Mouse (Mus musculus): ENCODE measurements around the gene Foxj3.
A peak's percentile ranks its signal among the peaks of the same experiment; 100 is the strongest.
"Not testable (repeated sequence)": the region's sequence is repeated elsewhere in the genome, so short reads cannot be mapped to it uniquely, and the experiment has no call there.

Foxj3 gene

DNA sequence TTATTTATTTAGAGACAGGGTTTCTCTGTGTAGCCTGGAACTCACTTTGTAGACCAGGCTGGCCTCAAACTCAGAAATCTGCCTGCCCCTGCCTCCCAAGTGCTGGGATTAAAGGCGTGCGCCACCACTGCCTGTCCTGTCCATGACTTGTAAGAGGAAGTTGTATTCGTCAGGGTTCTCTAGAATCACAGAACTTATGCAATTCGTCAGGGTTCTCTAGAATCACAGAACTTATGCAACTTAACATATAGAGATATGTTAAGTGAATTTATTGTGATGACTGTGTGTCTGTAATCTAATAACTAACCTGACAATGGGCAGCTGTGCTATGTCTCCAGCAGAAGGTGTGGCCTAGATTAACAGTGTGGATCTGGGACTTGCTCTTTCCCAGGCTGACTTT is at the start of gene Foxj3:
Foxj3 (plus strand) TSS at position 390 of the 400 bp plus-strand sequence.
- DNase-seq (ENCODE audit: low read depth, low spot score): not testable (repeated sequence)

- DNase-seq (ENCODE audit: low read depth, low spot score): no peak
Measured at GRCm38 (mm10) chr4:119489666-119490065, 47.1 kb upstream of the Foxj3 start.

DNA sequence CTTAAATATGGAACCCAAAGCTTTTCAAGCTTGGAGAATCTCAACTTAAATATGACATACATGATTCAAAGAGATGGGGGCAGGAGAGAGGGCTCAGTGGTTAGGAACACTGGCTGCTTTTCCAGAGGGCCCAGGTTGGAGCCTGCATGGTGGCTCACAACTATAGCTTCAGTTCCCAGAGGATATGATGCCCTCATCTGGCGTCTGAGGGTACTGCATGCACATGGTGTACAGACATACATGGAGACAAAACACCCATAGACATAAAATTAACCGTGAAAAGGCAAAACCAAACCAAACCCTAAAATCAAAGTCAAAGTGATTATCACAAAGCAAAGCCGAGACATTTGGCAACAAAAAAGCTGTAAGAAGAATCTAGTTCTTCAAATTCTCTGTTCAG is 46.0 kb upstream of the Foxj3 start:
- DNase-seq (ENCODE audit: low read depth, low spot score): no peak

GRCm38 (mm10) chr4:119492291-119492932 is 44.4 kb upstream of the Foxj3 start, which contains the start of gene Rimkla:
TSS of gene Rimkla (minus strand) at chr4:119492628.
- no peak for DNase-seq (ENCODE audit: low read depth, low spot score)

DNA sequence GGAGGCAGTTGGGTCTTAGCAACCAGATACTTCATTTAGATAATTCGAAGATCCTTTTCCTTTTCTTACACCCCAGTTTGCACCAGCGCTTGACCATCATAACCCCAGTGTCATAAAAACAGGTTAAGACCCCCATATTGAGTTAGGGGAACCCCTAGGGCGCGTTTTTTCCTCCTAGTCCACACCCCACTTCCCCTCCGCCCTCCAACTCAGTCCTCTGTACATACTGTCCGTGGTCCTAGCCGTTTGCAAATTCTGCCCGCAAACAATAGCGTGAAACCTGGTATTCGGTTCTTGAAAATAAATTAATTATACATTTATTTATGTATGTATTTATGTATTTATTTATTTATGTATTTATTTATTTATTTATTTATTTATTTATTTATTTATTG is 43.9 kb upstream of the Foxj3 start:
- DNase-seq (ENCODE audit: low read depth, low spot score): no peak

GRCm38 (mm10) chr4:119498319-119498848 is 38.4 kb upstream of the Foxj3 start:
- no peak for DNase-seq (ENCODE audit: low read depth, low spot score)

DNA sequence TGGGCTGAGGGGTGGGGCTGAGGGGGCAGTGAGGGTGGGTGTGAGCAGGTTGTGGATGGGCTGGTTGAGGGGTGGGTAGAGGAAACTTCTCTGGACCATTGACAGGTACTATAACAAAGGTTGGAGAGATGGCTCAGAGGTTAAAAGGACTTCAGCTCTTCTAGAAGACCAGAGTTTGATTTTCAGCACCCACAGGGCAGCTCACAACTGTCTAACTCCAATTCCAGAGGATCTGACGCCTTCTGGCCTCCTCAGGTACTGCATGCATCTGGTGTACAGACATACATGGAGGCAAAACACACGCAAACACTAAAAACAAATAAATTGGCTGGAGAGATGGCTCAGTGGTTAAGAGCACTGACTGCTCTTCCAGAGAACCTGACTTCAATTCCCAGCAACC is 25.2 kb upstream of the Foxj3 start:
- no peak for DNase-seq (ENCODE audit: low read depth, low spot score)

DNA sequence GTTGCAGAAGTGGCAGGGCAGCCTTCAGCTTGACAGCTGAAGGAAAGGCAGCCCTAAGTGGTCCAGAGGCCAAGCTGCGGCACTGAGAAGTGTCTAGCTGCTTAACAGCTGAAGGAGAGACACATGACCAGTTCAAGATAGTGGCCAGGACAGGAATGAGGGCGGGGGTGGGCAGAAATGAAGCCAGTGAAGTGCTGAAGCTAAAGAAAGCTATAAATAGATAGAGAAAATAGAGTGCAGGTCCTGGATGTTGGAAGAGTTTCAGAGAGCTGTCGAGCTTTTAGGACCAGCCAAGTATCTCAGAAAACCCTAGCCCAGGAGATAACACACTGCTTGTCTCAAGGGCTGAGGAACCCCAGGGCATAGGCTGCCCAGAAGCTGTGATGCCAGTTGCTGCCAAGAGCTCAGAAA is 24.1 kb upstream of the Foxj3 start:
- DNase-seq (ENCODE audit: low read depth, low spot score): no peak

DNA sequence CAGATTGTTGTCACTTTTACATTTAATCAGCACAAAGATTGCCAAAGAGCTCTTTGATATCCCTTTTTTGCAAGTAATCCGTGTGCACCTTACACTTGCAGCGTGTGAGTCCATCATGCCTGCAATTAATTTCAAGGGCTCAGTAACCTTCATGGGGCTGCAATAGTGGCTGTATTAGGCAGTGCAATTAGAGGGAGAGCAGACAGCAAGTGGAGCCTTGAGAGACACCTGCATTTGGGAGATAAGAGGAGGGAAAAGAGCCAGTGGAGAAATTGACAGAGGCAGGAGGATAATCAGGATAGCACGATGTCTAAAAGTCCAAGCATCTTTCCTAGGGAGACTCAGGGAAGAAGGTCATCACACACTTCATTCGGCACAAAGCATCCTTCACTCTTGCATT is 13.2 kb upstream of the Foxj3 start:
- no peak for DNase-seq (ENCODE audit: low read depth, low spot score)

DNA sequence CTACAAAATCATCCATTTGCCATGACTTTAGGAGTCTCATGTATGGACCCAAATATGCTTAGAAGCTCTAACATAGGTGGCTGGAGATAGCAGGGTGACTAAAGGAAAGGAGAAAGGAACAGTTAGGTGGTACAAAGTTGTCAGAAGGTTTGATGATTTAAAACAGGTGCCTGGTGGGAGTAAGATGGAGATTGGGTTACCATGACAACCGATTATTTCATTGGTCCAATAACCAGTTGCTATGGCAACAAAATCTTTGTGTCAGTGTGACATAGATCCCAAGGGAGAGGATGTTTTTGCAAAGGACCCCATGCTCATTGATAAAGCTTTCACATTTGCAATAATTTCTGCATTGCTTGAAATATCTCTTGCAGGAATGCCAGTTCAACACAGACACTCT is 12.8 kb upstream of the Foxj3 start:
- peak; percentile 74 for DNase-seq (ENCODE audit: low read depth, low spot score)

GRCm38 (mm10) chr4:119524466-119524865 is 12.3 kb upstream of the Foxj3 start:
- DNase-seq (ENCODE audit: low read depth, low spot score): no peak

GRCm38 (mm10) chr4:119526329-119526845 is 10.4 kb upstream of the Foxj3 start:
- DNase-seq (ENCODE audit: low read depth, low spot score): no peak

GRCm38 (mm10) chr4:119531813-119532212 is 5.0 kb upstream of the Foxj3 start:
- no peak for DNase-seq (ENCODE audit: low read depth, low spot score)

DNA sequence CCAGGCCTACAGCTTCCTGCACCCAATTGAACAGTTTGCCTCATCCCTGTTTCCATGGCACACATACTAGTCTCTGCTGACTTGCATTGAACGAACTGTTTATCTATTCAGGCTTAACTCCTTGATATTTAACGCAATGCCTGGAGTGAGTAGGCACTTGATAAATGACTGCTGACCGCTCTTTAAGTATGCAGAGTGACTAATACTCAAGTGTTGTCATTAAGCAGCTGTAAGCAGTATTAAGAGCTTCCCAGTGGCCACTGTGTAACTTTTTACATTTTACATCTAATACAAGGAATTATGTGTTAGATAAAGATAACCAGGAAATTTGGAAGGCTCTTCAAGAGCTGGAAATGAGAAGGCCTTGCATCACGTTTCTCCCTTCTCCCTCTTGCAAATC is 1.7 kb upstream of the Foxj3 start:
- no peak for DNase-seq (ENCODE audit: low read depth, low spot score)

GRCm38 (mm10) chr4:119537436-119537835 is 632 bp downstream of the Foxj3 start:
- DNase-seq (ENCODE audit: low read depth, low spot score): no peak

DNA sequence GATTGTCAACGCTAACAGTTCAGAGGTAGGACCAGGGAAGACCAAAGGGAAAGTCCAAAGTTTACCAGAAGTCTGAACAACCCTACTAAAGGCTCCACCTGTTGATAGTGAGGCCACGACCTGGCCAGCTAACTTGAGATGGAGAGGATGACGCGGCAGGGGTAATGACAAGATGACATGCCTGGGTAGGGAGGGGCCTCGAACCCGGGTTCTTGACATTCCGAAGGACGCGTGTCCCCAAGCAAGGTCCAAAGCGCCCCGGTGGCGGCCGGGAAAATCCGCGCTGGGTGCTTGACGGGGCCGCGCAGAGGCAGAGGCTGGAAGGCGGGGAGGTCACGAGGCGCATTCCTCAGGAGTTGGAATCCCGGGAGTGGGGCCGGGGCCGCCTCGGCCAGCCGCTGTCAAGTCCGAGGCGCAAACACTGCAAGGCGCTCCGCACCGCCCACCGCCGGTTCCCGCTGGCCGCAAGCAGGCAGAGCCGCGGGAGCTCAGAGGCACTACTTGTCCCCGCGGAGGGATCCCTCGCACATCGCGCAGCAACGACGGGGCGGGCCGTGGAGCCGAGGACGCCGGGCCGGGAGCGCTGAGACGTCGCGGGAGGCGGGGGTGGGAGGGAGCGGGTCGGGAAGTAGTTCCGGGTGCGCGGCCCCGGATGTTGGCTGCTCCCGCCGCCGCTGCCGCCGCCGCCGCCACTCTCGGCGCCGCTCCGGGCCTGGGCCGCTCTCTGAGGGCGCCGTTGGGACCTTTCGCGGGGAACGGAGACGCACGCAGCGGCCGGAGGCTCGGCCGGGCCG is 2.4 kb downstream of the Foxj3 start, which contains the start of gene Frg2f1:
Frg2f1 (minus strand) TSS at position 499 of the 794 bp plus-strand sequence.
- peak; percentile 92 for DNase-seq (ENCODE audit: low read depth, low spot score)

DNA sequence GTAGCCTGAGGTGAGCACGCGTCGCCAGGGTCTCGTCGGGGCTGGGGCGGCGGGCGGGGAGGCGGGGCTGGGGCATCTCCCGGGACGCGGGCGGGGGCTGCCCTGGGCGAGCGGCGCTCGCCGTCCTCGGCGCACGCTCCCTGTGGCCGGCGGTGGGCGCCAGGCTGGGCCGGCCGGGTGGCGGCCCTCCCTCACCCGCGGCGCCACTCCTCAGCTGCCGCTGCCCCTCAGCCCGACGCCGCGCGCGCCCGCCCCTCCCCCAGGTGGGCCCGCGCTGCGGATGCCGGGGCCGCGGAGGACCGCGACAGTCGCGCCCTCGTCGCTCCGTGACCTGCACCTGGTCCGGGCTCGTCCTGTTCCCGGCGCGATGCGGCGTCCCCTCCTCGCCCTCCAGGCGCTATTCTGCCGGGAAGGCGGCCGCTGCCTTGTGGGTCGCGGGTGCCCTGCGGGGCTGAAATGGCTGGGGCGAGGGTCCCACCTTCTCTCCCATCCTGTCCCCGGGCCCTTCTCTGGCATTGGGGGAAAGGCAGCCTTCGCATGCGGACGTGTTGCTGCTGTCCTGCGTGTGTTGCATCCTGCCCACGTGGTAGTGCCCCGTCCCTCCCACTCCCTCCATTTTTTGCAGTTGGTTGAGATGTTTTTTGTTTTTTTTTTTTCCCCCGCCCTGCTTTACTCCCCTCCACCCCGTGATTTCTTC is 3.2 kb downstream of the Foxj3 start:
- no peak for DNase-seq (ENCODE audit: low read depth, low spot score)

GRCm38 (mm10) chr4:119540533-119540890 is 3.7 kb downstream of the Foxj3 start:
- no peak for DNase-seq (ENCODE audit: low read depth, low spot score)

GRCm38 (mm10) chr4:119550864-119551263 is 14.1 kb downstream of the Foxj3 start:
- DNase-seq (ENCODE audit: low read depth, low spot score): no peak

DNA sequence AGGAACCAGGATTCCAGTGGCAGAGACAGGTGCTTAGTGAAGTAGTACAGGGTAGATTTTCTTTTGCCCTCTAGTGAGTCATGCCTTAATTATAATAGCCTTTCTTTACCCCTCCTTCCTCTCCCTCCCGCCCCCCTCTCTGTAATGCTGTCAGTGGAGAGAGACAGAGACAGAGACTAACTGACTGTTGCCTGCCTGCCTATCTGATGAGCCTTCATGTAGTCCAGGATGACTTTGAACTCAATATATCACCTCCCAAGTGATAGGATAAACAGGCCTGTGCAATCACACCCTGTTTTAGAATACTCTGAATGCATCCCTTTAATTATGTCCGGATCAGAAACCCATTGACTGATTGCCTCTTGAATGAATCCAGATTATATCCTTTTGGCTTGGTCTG is 18.7 kb downstream of the Foxj3 start:
- DNase-seq (ENCODE audit: low read depth, low spot score): no peak

- no peak for DNase-seq (ENCODE audit: low read depth, low spot score)
Measured at GRCm38 (mm10) chr4:119563136-119563535, 26.3 kb downstream of the Foxj3 start.

DNA sequence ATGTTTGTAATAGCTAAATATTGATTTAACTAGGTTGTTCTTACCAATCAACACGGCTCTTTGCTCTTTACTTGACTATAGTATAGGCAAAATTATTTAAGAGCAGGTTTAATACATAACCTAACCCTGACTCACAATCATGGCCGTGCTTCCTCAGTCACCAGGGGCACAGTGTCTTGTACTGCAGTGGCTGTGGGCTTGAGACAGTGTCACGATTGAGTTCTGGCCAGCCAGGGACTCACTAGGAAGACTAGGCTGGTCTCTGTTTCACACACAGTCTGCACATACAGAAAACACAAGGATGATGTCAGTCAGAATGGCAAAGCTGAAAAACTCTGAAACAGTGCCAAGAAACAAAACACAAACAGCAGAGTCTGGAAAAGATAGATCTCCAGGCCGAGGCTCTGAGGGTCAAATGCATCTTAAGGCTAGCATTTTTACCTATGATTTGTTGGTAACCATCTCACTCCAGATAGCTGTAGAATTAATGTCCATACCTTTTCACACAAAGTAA is 29.6 kb downstream of the Foxj3 start:
- no peak for DNase-seq (ENCODE audit: low read depth, low spot score)

All from telencephalon, adult 2 months (tissue).